Comparison of ENCODE assay signal across 29 mouse cellular contexts in genomic region chr1:60007337-60007736, GRCm38 (mm10). TPM values are rescaled to one million over a fixed set of nuclear protein-coding genes. Genes with fewer than 3 reads are reported as not detected.
A peak's percentile ranks its signal among the peaks of the same experiment; 100 is the strongest.
DNase-seq lines count a peak whose midpoint lies in the region; ATAC-seq lines count a peak whose summit lies in the region.
"Had no signal": no experiment of that assay in that cellular context is flagged by ENCODE, and none has a peak within 500 bp of the region (broad histone marks: within the 10 kb centered on the region; RNA-seq: fewer than 3 reads in every experiment).

No protein-coding gene starts in this region.

- H3K36me3 ChIP-seq in liver, embryonic 15.5 days (replicated peaks): no peaks in the 10 kb centered on the region
- H3K36me3 ChIP-seq in hindbrain, embryonic 12.5 days: no peaks in the 10 kb centered on the region
- H3K36me3 ChIP-seq: embryonic facial prominence, embryonic 15.5 days; heart, embryonic 15.5 days had no signal

- H3K4me2 ChIP-seq in liver, embryonic 15.5 days: no peak overlapping the region
- H3K4me2 ChIP-seq in hindbrain, embryonic 12.5 days (replicated peaks): no peak overlapping the region
- H3K4me2 ChIP-seq: embryonic facial prominence, embryonic 15.5 days; heart, embryonic 15.5 days had no signal

- WGBS in liver, embryonic 15.5 days (ENCODE audit: insufficient replicate concordance): 38% methylated on average over 10 of the region's 10 CpGs
- WGBS in hindbrain, embryonic 12.5 days: 92% methylated on average over 10 of the region's 10 CpGs

- no peaks in the 10 kb centered on the region for H3K27me3 ChIP-seq in liver, embryonic 15.5 days
- H3K27me3 ChIP-seq in hindbrain, embryonic 12.5 days: no peaks in the 10 kb centered on the region
- H3K27me3 ChIP-seq: CH12.LX; embryonic facial prominence, embryonic 15.5 days; heart, embryonic 15.5 days had no signal

- H3K9ac ChIP-seq in liver, embryonic 15.5 days: no peak overlapping the region
- no peak overlapping the region for H3K9ac ChIP-seq in hindbrain, embryonic 12.5 days
- H3K9ac ChIP-seq: embryonic facial prominence, embryonic 15.5 days; heart, embryonic 15.5 days had no signal

- H3K4me3 ChIP-seq in liver, embryonic 15.5 days (replicated peaks): no peak overlapping the region
- H3K4me3 ChIP-seq in hindbrain, embryonic 12.5 days: no peak overlapping the region
- H3K4me3 ChIP-seq: embryonic facial prominence, embryonic 15.5 days; heart, embryonic 15.5 days; layer of hippocampus, adult 2 months had no signal

- peak; percentile 74 for ATAC-seq in liver, embryonic 15.5 days (ENCODE audit: insufficient read depth)
- ATAC-seq in hindbrain, embryonic 12.5 days (ENCODE audit: low FRiP score): no peak
- ATAC-seq: forebrain, embryonic 16.5 days; hindbrain, postnatal 0 days; intestine, embryonic 16.5 days had no signal

- peaks cover 6% of the 10 kb centered on the region; the same call in 1 of the 2 replicates for H3K4me1 ChIP-seq in liver, embryonic 15.5 days (replicated peaks)
- no peaks in the 10 kb centered on the region for H3K4me1 ChIP-seq in hindbrain, embryonic 12.5 days
- H3K4me1 ChIP-seq: embryonic facial prominence, embryonic 15.5 days; heart, embryonic 15.5 days had no signal

- H3K27ac ChIP-seq in liver, embryonic 15.5 days (replicated peaks): no peak overlapping the region
- no peak overlapping the region for H3K27ac ChIP-seq in hindbrain, embryonic 12.5 days
- H3K27ac ChIP-seq: embryonic facial prominence, embryonic 15.5 days; heart, embryonic 15.5 days; hindbrain, postnatal 0 days; layer of hippocampus, adult 2 months; stomach, postnatal 0 days had no signal

- H3K9me3 ChIP-seq in liver, embryonic 15.5 days (replicated peaks): no peaks in the 10 kb centered on the region
- H3K9me3 ChIP-seq in hindbrain, embryonic 12.5 days (replicated peaks): no peaks in the 10 kb centered on the region
- H3K9me3 ChIP-seq: embryonic facial prominence, embryonic 15.5 days; heart, embryonic 15.5 days had no signal

- peak; percentile 37 to 40 for DNase-seq in adrenal gland, postnatal 36 days
- no peak for DNase-seq in adrenal gland, postnatal 25 days
- peak; percentile 9 for DNase-seq in ZHBTc4 (ENCODE audit: low read depth, low spot score)
- DNase-seq in frontal cortex, postnatal 14 days (ENCODE audit: low spot score in 2 of 2): no peak
- no peak for DNase-seq in heart, postnatal 4 days
- DNase-seq: adrenal gland, adult 8-10 months; B cell, adult 2 months; cerebellum, adult 11 months; cerebellum, adult 9-11 months; gastrocnemius, postnatal 25 days; heart, postnatal 36 days; kidney, adult 9 months; kidney, postnatal 25 days; layer of hippocampus, postnatal 36 days; lung, adult 18-20 months; lung, postnatal 14 days; midbrain, embryonic 14.5 days; thymus, adult 2 months; thymus, postnatal 4 days had no signal

RNA-seq across cellular contexts. Expression of gene Ica1l, which starts 35.6 kb away (rescaled TPM):
- total RNA-seq in adrenal gland, postnatal 36 days (2021): 1 to 10 TPM; 2.3 to 2.5 TPM
- 1.7 and 1.8 TPM in 2 replicates for total RNA-seq in adrenal gland, postnatal 25 days (2021)
- 0.17 and 0.31 TPM in 2 replicates for polyA plus RNA-seq in liver, embryonic 15.5 days (2015; fragmentation: Nextera tagmentation; extraction: Ambion mirVana)
- 11.5 and 11.7 TPM in 2 replicates for polyA plus RNA-seq in hindbrain, embryonic 12.5 days (2016; fragmentation: Nextera tagmentation; extraction: Ambion mirVana)
- total RNA-seq in heart, postnatal 4 days (2021): 1 to 10 TPM; 1.0 to 1.4 TPM

Comparison
In these comparisons a context has a peak if more than half of its experiments do, and no peak if none do; other contexts are left out.
1. DNase-seq: peak in adrenal gland, postnatal 36 days (2 of 2) and ZHBTc4 (single experiment); none in adrenal gland, postnatal 25 days (single experiment), frontal cortex, postnatal 14 days (0 of 2) and heart, postnatal 4 days (single experiment).